Mouse (Mus musculus) brain, embryonic 14.5 days (tissue): ENCODE measurements at regions not wholly inside any gene's neighbourhood (a gene's known extent, or its start where the extent isn't known, plus 50 kb on each side); places are given as distances from the start of the nearest gene placed in this dataset.

ENCODE experiments used
- DNase-seq: peaks from one replicate; pipeline ENCODE4 v3.0.0-alpha.2; 2011; ENCODE audit warnings: low read depth
- CTCF ChIP-seq: fragments of 200-500 bp; IDR thresholded peaks from 2 replicates; pipeline ENCODE4 v1.5.1; 2012; ENCODE audit warnings: inconsistent platforms, mild to moderate bottlenecking, moderate library complexity, borderline replicate concordance; ENCODE audit not compliant: insufficient read depth, insufficient read length; ENCODE audit errors: extremely low read depth
- POLR2A ChIP-seq: fragments of 200-500 bp; IDR thresholded peaks from 2 replicates; pipeline ENCODE4 v1.6.1; 2012; ENCODE audit warnings: mild to moderate bottlenecking, inconsistent platforms, borderline replicate concordance; ENCODE audit not compliant: poor library complexity, insufficient read depth, insufficient read length, severe bottlenecking; ENCODE audit errors: extremely low read depth

- TF ChIP-seq POLR2A (no peak), CTCF (no peak)
- no peak for DNase-seq
Observed at GRCm38 (mm10) chr10:42075545-42075944, 57.3 kb upstream of the Armc2 start.

GRCm38 (mm10) chr10:42072758-42073157 lies 54.5 kb upstream of the Armc2 start:
- peak; percentile 32 for DNase-seq
- TF ChIP-seq CTCF: no peak
- no peak for TF ChIP-seq POLR2A

- DNase-seq: no peak
- TF ChIP-seq CTCF: no peak
Observed at GRCm38 (mm10) chr10:42072131-42072530, 53.9 kb upstream of the Armc2 start.

- DNase-seq: peak; percentile 85
- TF ChIP-seq POLR2A (no peak), CTCF (no peak)
Observed at GRCm38 (mm10) chr10:42071404-42072024, 53.3 kb upstream of the Armc2 start.

- DNase-seq: peak; percentile 66
- no peak for TF ChIP-seq POLR2A
- TF ChIP-seq CTCF: peak; percentile 51; the same call in 1 of the 2 replicates
Observed at GRCm38 (mm10) chr10:42070611-42071403, 52.6 kb upstream of the Armc2 start.

GRCm38 (mm10) chr10:42069751-42070150 lies 51.5 kb upstream of the Armc2 start:
- TF ChIP-seq POLR2A: no peak
- no peak for TF ChIP-seq CTCF
- DNase-seq: no peak

- DNase-seq: no peak
- no peak for TF ChIP-seq POLR2A
- TF ChIP-seq CTCF: no peak
Observed at GRCm38 (mm10) chr10:42068497-42068896, 50.3 kb upstream of the Armc2 start.
